Mouse (Mus musculus) heart, adult 8-10 months (tissue): ENCODE data around the gene Nup98. TPM values are rescaled to one million over a fixed set of nuclear protein-coding genes. Genes with fewer than 3 reads are reported as not detected.
A peak's percentile ranks its signal among the peaks of the same experiment; 100 is the strongest.

Experiments used
- DNase-seq: peaks from one replicate; pipeline ENCODE4 v3.0.0; 2022; ENCODE audit warnings: low spot score
- total RNA-seq, 4 experiments: library from RNA; stranded (reverse); gene quantifications; 2 replicates each; pipeline ENCODE4 v1.2.4; 2022

Gene Nup98
- total RNA-seq, 4 experiments from 2014 or later, result 31.6 to 34.8 (median 32.8) TPM

GRCm38 (mm10) chr7:102117382-102117781 is 92.6 kb downstream of the Nup98 start:
- DNase-seq, result no peak

GRCm38 (mm10) chr7:102116579-102117331 is 93.2 kb downstream of the Nup98 start, which contains the start of gene Chrna10:
Chrna10 (minus strand) TSS chr7:102116828.
- no peak for DNase-seq

GRCm38 (mm10) chr7:102113151-102113729 is 96.7 kb downstream of the Nup98 start:
- no peak for DNase-seq

- DNase-seq, result no peak
Measured at GRCm38 (mm10) chr7:102109746-102110145, 100.2 kb downstream of the Nup98 start.

- DNase-seq, result no peak
Measured at GRCm38 (mm10) chr7:102109171-102109570, 100.8 kb downstream of the Nup98 start, which contains the start of gene Art5. Art5 (minus strand) TSS chr7:102109489.

- no peak for DNase-seq
Measured at GRCm38 (mm10) chr7:102108206-102108605, 101.8 kb downstream of the Nup98 start.

GRCm38 (mm10) chr7:102106700-102107141 is 103.3 kb downstream of the Nup98 start:
- no peak for DNase-seq

GRCm38 (mm10) chr7:102104126-102104525 is 105.8 kb downstream of the Nup98 start:
- no peak for DNase-seq

- no peak for DNase-seq
Measured at GRCm38 (mm10) chr7:102103555-102103954, 106.4 kb downstream of the Nup98 start.

GRCm38 (mm10) chr7:102102696-102103095 is 107.3 kb downstream of the Nup98 start:
- DNase-seq, result no peak

GRCm38 (mm10) chr7:102102241-102102640 is 107.7 kb downstream of the Nup98 start:
- no peak for DNase-seq

GRCm38 (mm10) chr7:102101487-102101886 is 108.5 kb downstream of the Nup98 start, which contains the start of gene Art1:
Art1 (plus strand) TSS chr7:102101743.
- DNase-seq, result peak; percentile 51

GRCm38 (mm10) chr7:102100868-102101267 is 109.1 kb downstream of the Nup98 start:
- DNase-seq, result no peak

GRCm38 (mm10) chr7:102099760-102100661 is 110.0 kb downstream of the Nup98 start:
- peak; percentile 45 for DNase-seq

- no peak for DNase-seq
Measured at GRCm38 (mm10) chr7:102087336-102087735, 122.6 kb downstream of the Nup98 start.

- no peak for DNase-seq
Measured at GRCm38 (mm10) chr7:102084041-102084696, 125.8 kb downstream of the Nup98 start.

- DNase-seq, result no peak
Measured at GRCm38 (mm10) chr7:102082816-102083215, 127.2 kb downstream of the Nup98 start, which contains the start of gene Trpc2. Trpc2 (plus strand) TSS chr7:102083116.

- no peak for DNase-seq
Measured at GRCm38 (mm10) chr7:102081784-102082183, 128.2 kb downstream of the Nup98 start.

GRCm38 (mm10) chr7:102080311-102080710 is 129.7 kb downstream of the Nup98 start:
- no peak for DNase-seq

- DNase-seq, result no peak
Measured at GRCm38 (mm10) chr7:102078517-102078916, 131.5 kb downstream of the Nup98 start.

GRCm38 (mm10) chr7:102076714-102077296 is 133.2 kb downstream of the Nup98 start:
- no peak for DNase-seq
